Mouse (Mus musculus) kidney, adult 2 months (tissue): ENCODE measurements around the gene Rasa2. TPM values are rescaled to one million over a fixed set of nuclear protein-coding genes. Genes with fewer than 3 reads are reported as not detected.

Source experiments
- DNase-seq: peaks from one replicate; pipeline ENCODE4 v3.0.0; 2021
- H3K27ac ChIP-seq: fragments of 200-500 bp; 2 replicates; pipeline ENCODE4 v1.5.1; 2012; ENCODE audit warnings: low read depth, low read length, control low read depth, inconsistent platforms; ENCODE audit not compliant: insufficient read depth
- H3K27me3 ChIP-seq: fragments of 200-500 bp; replicated peaks from 2 replicates; pipeline ENCODE4 v1.6.1; 2012; ENCODE audit warnings: mild to moderate bottlenecking, moderate library complexity, low read length, inconsistent platforms; ENCODE audit not compliant: control insufficient read depth, insufficient read depth
- H3K36me3 ChIP-seq: fragments of 200-500 bp; 2 replicates; pipeline ENCODE4 v1.6.1; 2012; ENCODE audit warnings: mild to moderate bottlenecking, moderate library complexity, low read length, inconsistent platforms; ENCODE audit not compliant: control insufficient read depth, insufficient read depth
- H3K4me1 ChIP-seq: fragments of 200-500 bp; 2 replicates; pipeline ENCODE4 v1.6.1; 2011; ENCODE audit warnings: low read length; ENCODE audit not compliant: control insufficient read depth, insufficient read depth
- H3K4me3 ChIP-seq: fragments of 200-500 bp; 2 replicates; pipeline ENCODE4 v1.5.1; 2011; ENCODE audit warnings: mild to moderate bottlenecking, low read depth, low read length, control low read depth; ENCODE audit not compliant: insufficient read depth
- CTCF ChIP-seq: fragments of 200-500 bp; conservative IDR thresholded peaks from 2 replicates; pipeline ENCODE4 v1.5.1; 2011; ENCODE audit warnings: low read depth, mild to moderate bottlenecking, control low read depth, low read length, moderate library complexity, mixed read lengths; ENCODE audit not compliant: insufficient read depth, insufficient read length
- POLR2A ChIP-seq: fragments of 200-500 bp; IDR thresholded peaks from one replicate; pipeline ENCODE4 v1.6.1; 2011; ENCODE audit warnings: low read depth, low read length, control low read depth
- WGBS: fragments of 180-500 bp; shearing (Covaris S2); methylation state at CpG from one replicate; pipeline ENCODE4 v1.1.7; 2018; 5-methylcytosine and 5-hydroxymethylcytosine counted together
- polyA plus RNA-seq: library from polyadenylated mRNA; depleted of rRNA; stranded (reverse); fragments of >200 nt; gene quantifications from 2 replicates; pipeline ENCODE4 v1.2.3, GENCODE M21; 2012

Rasa2 gene
- polyA plus RNA-seq, 1 experiment, result 3.5 TPM

DNA sequence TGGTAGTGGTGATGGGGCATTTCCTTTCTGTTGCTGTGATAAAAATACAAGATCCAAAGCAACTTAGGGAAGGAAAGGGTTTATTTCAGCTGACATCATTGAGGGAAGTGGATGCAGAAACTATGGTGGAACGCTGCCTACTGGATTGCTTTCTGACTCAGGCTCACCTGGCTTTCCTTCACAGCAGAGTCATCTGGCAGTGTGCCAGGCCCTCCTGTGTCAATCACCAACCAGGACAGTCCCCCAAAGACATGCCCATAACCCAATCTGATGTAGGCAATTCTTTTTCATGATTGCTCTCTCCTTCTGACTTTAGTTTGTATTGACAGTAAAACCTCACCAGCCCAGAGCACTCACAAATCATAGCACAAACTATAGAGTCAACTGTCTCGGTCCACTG lies 41.0 kb upstream of the Rasa2 start:
- DNase-seq, result no peak
- 77% methylated on average over 2 of the region's 2 CpGs for WGBS
- H3K4me3 ChIP-seq, result no peak overlapping the region
- no peak overlapping the region for H3K27ac ChIP-seq
- no peaks in the 10 kb centered on the region for H3K27me3 ChIP-seq
- no peaks in the 10 kb centered on the region for H3K4me1 ChIP-seq
- no peak for TF ChIP-seq CTCF
- no peak for TF ChIP-seq POLR2A
- no peaks in the 10 kb centered on the region for H3K36me3 ChIP-seq

- Histone ChIP-seq H3K27me3 (no peaks in the 10 kb centered on the region), H3K27ac (no peak overlapping the region), H3K4me1 (no peaks in the 10 kb centered on the region), H3K36me3 (no peaks in the 10 kb centered on the region), H3K4me3 (no peak overlapping the region)
- 93% methylated on average over 12 of the region's 12 CpGs for WGBS
- DNase-seq, result no peak
- TF ChIP-seq CTCF, result no peak
Observed at GRCm38 (mm10) chr9:96671249-96671648, 39.8 kb upstream of the Rasa2 start.

DNA sequence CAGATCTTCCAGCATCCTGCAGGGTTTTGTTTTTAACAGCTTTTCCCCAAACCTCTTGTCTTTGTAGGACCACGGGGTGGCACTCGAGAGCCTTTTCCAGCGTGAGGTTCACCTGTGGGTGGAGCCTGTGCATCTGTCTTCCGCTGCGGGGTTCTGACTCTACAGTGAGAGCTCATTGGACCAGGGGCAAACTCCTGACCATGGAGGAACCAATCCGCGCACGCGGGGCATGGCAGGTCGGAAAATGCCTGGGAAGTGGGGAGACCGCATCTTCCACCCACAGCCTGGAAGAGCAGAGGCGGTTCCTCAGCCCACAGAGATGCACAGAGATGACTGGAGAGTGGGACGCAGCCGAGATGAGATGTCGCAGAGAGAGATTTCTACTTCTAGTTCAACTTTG lies 38.5 kb upstream of the Rasa2 start:
- no peaks in the 10 kb centered on the region for H3K36me3 ChIP-seq
- TF ChIP-seq CTCF, result peak; percentile 92
- peak; percentile 57 for TF ChIP-seq POLR2A
- no peaks in the 10 kb centered on the region for H3K27me3 ChIP-seq
- peak; percentile 98 for DNase-seq
- 1% methylated on average over 15 of the region's 15 CpGs for WGBS
- no peaks in the 10 kb centered on the region for H3K4me1 ChIP-seq
- H3K4me3 ChIP-seq, result peak overlapping the region; percentile 40; the same call in 1 of the 2 replicates
- H3K27ac ChIP-seq, result 0 out of 2 replicates have a peak overlapping the region, but pooled peaks have one; percentile 27

GRCm38 (mm10) chr9:96668628-96669027 lies 37.2 kb upstream of the Rasa2 start:
- H3K4me1 ChIP-seq, result no peaks in the 10 kb centered on the region
- DNase-seq, result peak; percentile 70
- 43% methylated on average over 5 of the region's 5 CpGs for WGBS

DNA sequence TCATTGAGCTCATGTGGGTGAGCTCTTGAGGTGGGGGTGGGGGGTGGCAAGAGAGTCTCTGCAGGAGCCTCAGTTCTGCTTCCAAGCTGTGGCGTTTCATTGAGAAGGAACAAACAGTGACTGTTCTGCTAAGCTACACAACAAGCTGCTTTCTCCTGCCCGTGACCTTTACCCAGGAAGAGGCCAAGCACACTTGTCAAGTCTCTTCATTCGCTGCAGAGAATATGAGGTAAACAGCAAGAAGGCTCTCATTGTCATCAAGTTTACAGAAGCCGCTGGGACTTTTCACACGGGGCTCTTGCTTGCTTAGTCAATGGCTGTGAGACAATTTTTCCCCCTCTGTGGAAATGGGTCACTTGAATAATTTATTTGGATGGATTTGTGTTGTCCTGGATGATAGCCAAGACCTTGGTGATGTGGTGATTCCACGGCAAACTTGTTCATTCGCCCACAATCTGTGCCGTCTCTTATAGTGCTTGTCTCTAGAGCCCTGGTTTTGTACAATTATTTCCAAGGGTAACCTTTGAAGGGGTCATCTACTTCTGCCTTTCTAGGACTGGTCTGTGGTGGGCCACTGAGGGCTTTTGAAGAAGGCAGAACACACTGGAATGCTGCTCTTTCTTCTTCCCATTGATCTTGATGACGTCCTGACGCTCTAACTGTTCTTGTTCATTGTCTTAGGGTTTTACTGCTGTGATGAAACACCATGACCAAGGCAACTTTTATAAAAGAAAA lies 29.3 kb upstream of the Rasa2 start:
- H3K27ac ChIP-seq, result peak overlapping the region; percentile 95
- TF ChIP-seq POLR2A (no peak), CTCF (no peak)
- WGBS, result 58% methylated on average over 10 of the region's 10 CpGs
- peak; percentile 57 for DNase-seq
- H3K4me3 ChIP-seq, result no peak overlapping the region
- no peaks in the 10 kb centered on the region for H3K36me3 ChIP-seq
- H3K4me1 ChIP-seq, result peaks cover 6% of the 10 kb centered on the region; the same call in 1 of the 2 replicates
- H3K27me3 ChIP-seq, result no peaks in the 10 kb centered on the region

More at GRCm38 (mm10) chr9:96668628-96669027, 37.2 kb upstream of the Rasa2 start:
- H3K27ac ChIP-seq, result no peak overlapping the region
- no peaks in the 10 kb centered on the region for H3K27me3 ChIP-seq
- TF ChIP-seq CTCF (peak; percentile 76), POLR2A (no peak)
- no peak overlapping the region for H3K4me3 ChIP-seq
- H3K36me3 ChIP-seq, result no peaks in the 10 kb centered on the region

- Histone ChIP-seq H3K4me1 (peaks cover 6% of the 10 kb centered on the region; the same call in 1 of the 2 replicates), H3K36me3 (no peaks in the 10 kb centered on the region), H3K27me3 (no peaks in the 10 kb centered on the region), H3K27ac (peak overlapping the region; percentile 95), H3K4me3 (no peak overlapping the region)
- WGBS, result 37% methylated on average over 2 of the region's 2 CpGs
- DNase-seq, result peak; percentile 57
- TF ChIP-seq CTCF (no peak), POLR2A (no peak)
Observed at GRCm38 (mm10) chr9:96659801-96660200, 28.4 kb upstream of the Rasa2 start.

DNA sequence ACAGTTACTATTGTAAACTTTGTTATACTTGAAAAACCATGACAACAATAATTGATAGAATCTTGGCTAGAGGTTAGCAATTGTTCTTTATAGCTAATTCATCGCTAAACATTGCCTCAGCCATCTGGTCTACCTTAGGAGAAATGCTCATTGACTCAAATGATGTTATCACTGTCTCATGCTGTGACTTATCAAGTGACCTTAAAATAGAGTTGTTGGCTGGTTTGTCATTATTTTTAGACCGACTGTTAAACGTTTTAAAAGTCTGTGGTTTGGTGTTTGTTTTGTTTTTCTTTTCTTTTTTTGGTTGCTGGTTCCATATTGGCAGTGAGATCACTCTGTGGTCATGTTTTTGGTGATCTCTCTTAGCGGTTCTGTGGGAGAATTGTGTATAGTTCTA lies 22.1 kb upstream of the Rasa2 start:
- 67% methylated on average over 4 of the region's 4 CpGs for WGBS

More for the DNA sequence above, 22.1 kb upstream of the Rasa2 start:
- Histone ChIP-seq H3K27me3 (no peaks in the 10 kb centered on the region), H3K36me3 (no peaks in the 10 kb centered on the region), H3K4me1 (no peaks in the 10 kb centered on the region; the same call in 1 of the 2 replicates), H3K4me3 (no peak overlapping the region), H3K27ac (no peak overlapping the region)
- no peak for TF ChIP-seq CTCF
- TF ChIP-seq POLR2A, result no peak
- DNase-seq, result no peak
